Mouse (Mus musculus) forebrain, postnatal 0 days (tissue): ENCODE measurements at regions not wholly inside any gene's neighbourhood (a gene's known extent, or its start where the extent isn't known, plus 50 kb on each side); places are given as distances from the start of the nearest gene placed in this dataset.

Experiments
- ATAC-seq: fragments of 200-750 bp; cut with Nextera tagmentation; 2 replicates; pipeline ENCODE4 v1.8.0; 2017; ENCODE audit warnings: mild to moderate bottlenecking, moderate library complexity
- DNase-seq: peaks from one replicate; pipeline ENCODE4 v3.0.0-alpha.2; 2015
- H3K27ac ChIP-seq: fragments of 300-500 bp; sonication (generic); 2 replicates; pipeline ENCODE4 v1.5.1; 2014; ENCODE audit warnings: low read depth, mild to moderate bottlenecking, antibody characterized with exemption, low read length, moderate library complexity, mixed read lengths
- H3K27me3 ChIP-seq: fragments of 300-500 bp; sonication (generic); 2 replicates; pipeline ENCODE4 v1.6.1; 2014; ENCODE audit warnings: mild to moderate bottlenecking, low read length, mixed read lengths; ENCODE audit not compliant: insufficient read depth
- H3K36me3 ChIP-seq: fragments of 300-500 bp; sonication (generic); 2 replicates; pipeline ENCODE4 v1.6.1; 2014; ENCODE audit warnings: mild to moderate bottlenecking, moderate library complexity; ENCODE audit not compliant: insufficient read depth
- H3K4me1 ChIP-seq: fragments of 300-500 bp; sonication (generic); 2 replicates; pipeline ENCODE4 v1.6.1; 2014; ENCODE audit warnings: antibody characterized with exemption; ENCODE audit not compliant: insufficient read depth
- H3K4me2 ChIP-seq: fragments of 300-500 bp; sonication (generic); 2 replicates; pipeline ENCODE4 v1.6.1; 2014; ENCODE audit warnings: low read depth, mild to moderate bottlenecking, moderate library complexity
- H3K4me3 ChIP-seq: fragments of 300-500 bp; sonication (generic); 2 replicates; pipeline ENCODE4 v1.5.1; 2014; ENCODE audit warnings: low read depth, low read length, mixed read lengths
- H3K9ac ChIP-seq: fragments of 300-500 bp; sonication (generic); 2 replicates; pipeline ENCODE4 v1.6.1; 2014; ENCODE audit warnings: mild to moderate bottlenecking
- H3K9me3 ChIP-seq: fragments of 300-500 bp; sonication (generic); 2 replicates; pipeline ENCODE4 v1.6.1; 2016; ENCODE audit warnings: low read length
- CTCF ChIP-seq: sonication (generic); IDR thresholded peaks from 2 replicates; pipeline ENCODE4 v1.5.1; 2016; ENCODE audit warnings: antibody characterized with exemption, control low read depth, low read depth
- WGBS: fragments of 180-500 bp; shearing (Covaris S2); extraction: QIAGEN DNeasy Blood & Tissue Kit; methylation state at CpG from one replicate; pipeline ENCODE4 v1.1.7; 2014; 5-methylcytosine and 5-hydroxymethylcytosine counted together

GRCm38 (mm10) chr14:101373864-101374263, 173.7 kb upstream of the Prr30 start:
- H3K4me2 ChIP-seq: no peak overlapping the region
- no peak for TF ChIP-seq CTCF
- no peaks in the 10 kb centered on the region for H3K36me3 ChIP-seq
- ATAC-seq (no peak), DNase-seq (no peak)
- H3K4me3 ChIP-seq: no peak overlapping the region
- H3K27ac ChIP-seq: no peak overlapping the region
- H3K9me3 ChIP-seq: no peaks in the 10 kb centered on the region
- H3K27me3 ChIP-seq: no peaks in the 10 kb centered on the region
- H3K4me1 ChIP-seq: no peaks in the 10 kb centered on the region
- no peak overlapping the region for H3K9ac ChIP-seq
- 97% methylated on average over 4 of the region's 4 CpGs for WGBS

GRCm38 (mm10) chr14:101359860-101360259, 159.7 kb upstream of the Prr30 start:
- no peak overlapping the region for H3K9ac ChIP-seq
- no peak for TF ChIP-seq CTCF
- H3K9me3 ChIP-seq: no peaks in the 10 kb centered on the region
- 85% methylated on average over 2 of the region's 2 CpGs for WGBS
- H3K4me1 ChIP-seq: no peaks in the 10 kb centered on the region
- DNase-seq (no peak), ATAC-seq (no peak)
- H3K4me2 ChIP-seq: no peak overlapping the region
- no peak overlapping the region for H3K4me3 ChIP-seq
- no peaks in the 10 kb centered on the region for H3K27me3 ChIP-seq
- no peaks in the 10 kb centered on the region for H3K36me3 ChIP-seq
- H3K27ac ChIP-seq: no peak overlapping the region

- Histone ChIP-seq H3K4me3 (no peak overlapping the region), H3K27ac (no peak overlapping the region), H3K27me3 (no peaks in the 10 kb centered on the region), H3K9ac (no peak overlapping the region), H3K36me3 (no peaks in the 10 kb centered on the region), H3K4me2 (no peak overlapping the region), H3K9me3 (no peaks in the 10 kb centered on the region), H3K4me1 (peaks cover 4% of the 10 kb centered on the region; the same call in 1 of the 2 replicates)
- DNase-seq (peak; percentile 27), ATAC-seq (peak; percentile 49; the same call in 1 of the 2 replicates)
- 12% methylated on average over 3 of the region's 3 CpGs for WGBS
- TF ChIP-seq CTCF: no peak
These were observed 152.9 kb upstream of the Prr30 start for GRCm38 (mm10) chr14:101353009-101353378.

GRCm38 (mm10) chr14:101352046-101353008, 152.2 kb upstream of the Prr30 start:
- no peak overlapping the region for H3K4me2 ChIP-seq
- 4% methylated on average over 6 of the region's 6 CpGs for WGBS
- H3K27me3 ChIP-seq: no peaks in the 10 kb centered on the region
- H3K9me3 ChIP-seq: no peaks in the 10 kb centered on the region
- TF ChIP-seq CTCF: no peak
- H3K36me3 ChIP-seq: no peaks in the 10 kb centered on the region
- no peak overlapping the region for H3K4me3 ChIP-seq
- peaks cover 4% of the 10 kb centered on the region; the same call in 1 of the 2 replicates for H3K4me1 ChIP-seq
- DNase-seq: peak; percentile 74
- peak overlapping the region; percentile 22; the same call in 1 of the 2 replicates for H3K27ac ChIP-seq
- H3K9ac ChIP-seq: no peak overlapping the region
- ATAC-seq: peak; percentile 97

GRCm38 (mm10) chr14:101340331-101340730, 140.2 kb upstream of the Prr30 start:
- 96% methylated on average over 1 of the region's 1 CpGs for WGBS
- H3K9ac ChIP-seq: no peak overlapping the region

GRCm38 (mm10) chr14:101332015-101332414, 131.9 kb upstream of the Prr30 start:
- peak; percentile 14 for DNase-seq
- H3K27me3 ChIP-seq: no peaks in the 10 kb centered on the region
- no peaks in the 10 kb centered on the region for H3K9me3 ChIP-seq
- peak; percentile 66 for ATAC-seq
- no peaks in the 10 kb centered on the region for H3K4me1 ChIP-seq
- no peak overlapping the region for H3K27ac ChIP-seq
- 32% methylated on average over 4 of the region's 4 CpGs for WGBS
- H3K9ac ChIP-seq: no peak overlapping the region
- H3K4me2 ChIP-seq: no peak overlapping the region
- TF ChIP-seq CTCF: no peak
- H3K4me3 ChIP-seq: no peak overlapping the region
- no peaks in the 10 kb centered on the region for H3K36me3 ChIP-seq

More at GRCm38 (mm10) chr14:101340331-101340730, 140.2 kb upstream of the Prr30 start:
- H3K9me3 ChIP-seq: no peaks in the 10 kb centered on the region
- H3K36me3 ChIP-seq: no peaks in the 10 kb centered on the region
- no peak for TF ChIP-seq CTCF
- ATAC-seq (no peak), DNase-seq (no peak)
- H3K4me2 ChIP-seq: no peak overlapping the region
- no peak overlapping the region for H3K27ac ChIP-seq
- no peak overlapping the region for H3K4me3 ChIP-seq
- H3K27me3 ChIP-seq: no peaks in the 10 kb centered on the region
- no peaks in the 10 kb centered on the region for H3K4me1 ChIP-seq

- no peaks in the 10 kb centered on the region for H3K36me3 ChIP-seq
- H3K27ac ChIP-seq: no peak overlapping the region
- H3K27me3 ChIP-seq: no peaks in the 10 kb centered on the region
- no peaks in the 10 kb centered on the region for H3K4me1 ChIP-seq
- H3K4me2 ChIP-seq: no peak overlapping the region
- DNase-seq (peak; percentile 63), ATAC-seq (peak; percentile 82)
- 28% methylated on average over 6 of the region's 6 CpGs for WGBS
- H3K4me3 ChIP-seq: no peak overlapping the region
- no peak for TF ChIP-seq CTCF
- H3K9me3 ChIP-seq: no peaks in the 10 kb centered on the region
- no peak overlapping the region for H3K9ac ChIP-seq
These were observed 127.3 kb upstream of the Prr30 start for GRCm38 (mm10) chr14:101327421-101327820.
